Mouse (Mus musculus): ENCODE data around the gene Ank. TPM values are rescaled to one million over a fixed set of nuclear protein-coding genes. Genes with fewer than 3 reads are reported as not detected.

Gene Ank
- total and polyA plus RNA-seq, 3 experiments = 0.04 to 0.15 TPM; not detected in 1

DNA sequence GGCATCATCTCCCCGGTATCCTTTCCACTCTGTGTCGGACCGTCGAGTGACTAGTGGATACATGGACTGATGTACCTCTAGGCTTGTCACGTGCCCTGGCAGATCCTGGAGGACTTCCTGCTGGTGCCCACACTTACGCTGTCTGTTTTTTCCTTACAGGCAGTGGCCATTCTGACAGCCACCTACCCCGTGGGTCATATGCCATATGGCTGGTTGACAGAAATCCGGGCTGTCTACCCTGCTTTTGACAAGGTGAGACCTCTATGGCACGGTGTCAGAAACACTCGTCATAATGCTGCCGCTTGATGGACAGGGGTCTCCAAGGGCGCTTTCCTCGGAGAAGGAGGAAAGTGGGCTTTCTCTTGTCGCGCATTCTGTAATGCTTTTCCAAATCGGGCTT is 100.9 kb downstream of the Ank start:
- TF ChIP-seq SIN3A (IDR thresholded peaks at IDR 0.05; ENCODE audit: low read length) = no peak
- no peak for TF ChIP-seq TCF12 (IDR thresholded peaks at IDR 0.05; ENCODE audit: low read depth, low read length)
- TF ChIP-seq MEF2A (IDR thresholded peaks at IDR 0.05; ENCODE audit: extremely low read depth, insufficient replicate concordance, low read depth, low read length, poor library complexity, severe bottlenecking) = no peak
- TF ChIP-seq E2F4 (IDR thresholded peaks at IDR 0.05; ENCODE audit: borderline replicate concordance, low read depth, low read length) = no peak
- no peak for TF ChIP-seq NRF1 (IDR thresholded peaks at IDR 0.05; ENCODE audit: insufficient read depth, low read depth, low read length, poor library complexity, severe bottlenecking)
- TF ChIP-seq HCFC1 (IDR thresholded peaks at IDR 0.05; ENCODE audit: low read depth, low read length) = no peak
- TF ChIP-seq MAZ (IDR thresholded peaks at IDR 0.05; ENCODE audit: low read depth, low read length) = no peak
- TF ChIP-seq CHD1 (IDR thresholded peaks at IDR 0.05; ENCODE audit: low read depth, low read length) = no peak
- H3K79me2 ChIP-seq (ENCODE audit: control insufficient read depth, insufficient read depth, low read length, poor library complexity) = no peaks in the 10 kb centered on the region
- no peaks in the 10 kb centered on the region for H3K9me3 ChIP-seq (replicated peaks; ENCODE audit: insufficient read depth, low read length)
- no peak overlapping the region for H3K27ac ChIP-seq (ENCODE audit: control insufficient read depth, low read depth, low read length)
- H3K4me1 ChIP-seq (ENCODE audit: control insufficient read depth in 1 of 2, insufficient read depth in 2 of 2, low read length in 2 of 2) = no peaks in the 10 kb centered on the region; a peak in 1 of 4 replicates
- H3K4me3 ChIP-seq (ENCODE audit: control insufficient read depth in 1 of 2, insufficient read depth in 1 of 2, low read depth in 2 of 2, low read length in 2 of 2) = no peak overlapping the region
- H3K9ac ChIP-seq (ENCODE audit: control insufficient read depth, low read depth, low read length, poor library complexity, severe bottlenecking) = no peak overlapping the region
- no peak for DNase-seq (ENCODE audit: low read depth, low spot score)
- no peaks in the 10 kb centered on the region for H3K27me3 ChIP-seq (ENCODE audit: control insufficient read depth in 1 of 2, insufficient read depth in 2 of 2, low read length in 2 of 2)
- no peaks in the 10 kb centered on the region for H3K36me3 ChIP-seq (ENCODE audit: control insufficient read depth in 1 of 2, insufficient read depth in 2 of 2, low read length in 2 of 2)

GRCm38 (mm10) chr15:27568371-27568770 is 101.9 kb downstream of the Ank start:
- H3K4me1 ChIP-seq (ENCODE audit: control insufficient read depth in 1 of 2, insufficient read depth in 2 of 2, low read length in 2 of 2) = no peaks in the 10 kb centered on the region; a peak in 1 of 4 replicates
- H3K4me3 ChIP-seq (ENCODE audit: control insufficient read depth in 1 of 2, insufficient read depth in 1 of 2, low read depth in 2 of 2, low read length in 2 of 2) = no peak overlapping the region
- H3K79me2 ChIP-seq (ENCODE audit: control insufficient read depth, insufficient read depth, low read length, poor library complexity) = no peaks in the 10 kb centered on the region
- no peak for DNase-seq (ENCODE audit: low read depth, low spot score)
- H3K27me3 ChIP-seq (ENCODE audit: control insufficient read depth in 1 of 2, insufficient read depth in 2 of 2, low read length in 2 of 2) = no peaks in the 10 kb centered on the region
- H3K36me3 ChIP-seq (ENCODE audit: control insufficient read depth in 1 of 2, insufficient read depth in 2 of 2, low read length in 2 of 2) = no peaks in the 10 kb centered on the region
- H3K9ac ChIP-seq (ENCODE audit: control insufficient read depth, low read depth, low read length, poor library complexity, severe bottlenecking) = no peak overlapping the region
- TF ChIP-seq KAT2A (conservative IDR thresholded peaks at IDR 0.05; ENCODE audit: low read depth, low read length) (no peak), NELFE (IDR thresholded peaks at IDR 0.05; ENCODE audit: low read depth, low read length) (no peak), EP300 (IDR thresholded peaks at IDR 0.05; ENCODE audit: low read depth in 1 of 2, low read length in 2 of 2) (no peak)
- no peak overlapping the region for H3K27ac ChIP-seq (ENCODE audit: control insufficient read depth, low read depth, low read length)
- H3K9me3 ChIP-seq (replicated peaks; ENCODE audit: insufficient read depth, low read length) = no peaks in the 10 kb centered on the region

GRCm38 (mm10) chr15:27569924-27570323 is 103.4 kb downstream of the Ank start:
- Histone ChIP-seq H3K27me3 (ENCODE audit: control insufficient read depth in 1 of 2, insufficient read depth in 2 of 2, low read length in 2 of 2) (no peaks in the 10 kb centered on the region), H3K9me3 (replicated peaks; ENCODE audit: insufficient read depth, low read length) (no peaks in the 10 kb centered on the region), H3K4me1 (ENCODE audit: control insufficient read depth in 1 of 2, insufficient read depth in 2 of 2, low read length in 2 of 2) (no peaks in the 10 kb centered on the region), H3K9ac (ENCODE audit: control insufficient read depth, low read depth, low read length, poor library complexity, severe bottlenecking) (no peak overlapping the region), H3K79me2 (ENCODE audit: control insufficient read depth, insufficient read depth, low read length, poor library complexity) (no peaks in the 10 kb centered on the region), H3K27ac (ENCODE audit: control insufficient read depth, low read depth, low read length) (no peak overlapping the region), H3K36me3 (ENCODE audit: control insufficient read depth in 1 of 2, insufficient read depth in 2 of 2, low read length in 2 of 2) (no peaks in the 10 kb centered on the region), H3K4me3 (ENCODE audit: control insufficient read depth in 1 of 2, insufficient read depth in 1 of 2, low read depth in 2 of 2, low read length in 2 of 2) (no peak overlapping the region)
- no peak for DNase-seq (ENCODE audit: low read depth, low spot score)
- 0 out of 2 replicates have a peak, but pooled peaks have one; percentile 15 for TF ChIP-seq ZNF384 (IDR thresholded peaks at IDR 0.05; ENCODE audit: low read depth, low read length)
- TF ChIP-seq ELF1 (IDR thresholded peaks at IDR 0.05; ENCODE audit: low read depth, low read length) = no peak
- no peak for TF ChIP-seq RAD21 (IDR thresholded peaks at IDR 0.05; ENCODE audit: low read depth, low read length)

All from MEL (cell line).